Mouse (Mus musculus) mesoderm, embryonic 11.5 days (tissue): ENCODE measurements around the gene Boll.
"Not testable (repeated sequence)": the region's sequence is repeated elsewhere in the genome, so short reads cannot be mapped to it uniquely, and the experiment has no call there.

ENCODE experiments used
- DNase-seq: peaks from one replicate; pipeline ENCODE4 v3.0.0-alpha.2; 2012; ENCODE audit warnings: low read depth, low spot score

Gene Boll

DNA sequence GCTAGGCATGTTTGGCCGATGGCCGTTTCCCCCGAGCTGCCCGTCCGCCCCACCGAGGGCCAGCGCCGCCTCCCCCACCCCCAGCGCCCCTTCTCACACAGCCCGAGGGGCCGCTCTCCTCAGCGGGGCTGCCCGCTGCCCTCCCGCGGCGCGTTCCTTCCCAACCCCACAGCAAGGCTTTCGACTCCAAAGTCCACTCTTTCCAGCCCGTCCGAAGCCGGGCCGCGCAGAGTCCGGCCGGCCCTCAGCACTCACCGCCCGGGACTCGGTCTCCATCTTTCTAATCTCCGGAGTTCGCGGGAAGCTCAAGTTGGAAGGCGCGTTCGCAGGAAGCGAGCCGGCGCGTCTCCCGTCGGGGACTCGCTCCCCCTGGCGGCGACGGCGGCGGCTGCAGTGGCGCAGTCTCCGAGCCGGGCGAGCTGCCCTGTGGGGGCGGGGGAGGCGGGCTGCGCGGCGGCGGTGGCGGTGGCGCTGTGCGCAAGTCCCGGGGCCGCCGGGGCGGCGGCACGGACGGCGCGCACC, at the start of gene Boll:
Boll (minus strand) TSS at position 426 of the 522 bp plus-strand sequence.
- peak; percentile 78 for DNase-seq

GRCm38 (mm10) chr1:55412569-55412968, 49.3 kb upstream of the Boll start:
- DNase-seq = no peak

DNA sequence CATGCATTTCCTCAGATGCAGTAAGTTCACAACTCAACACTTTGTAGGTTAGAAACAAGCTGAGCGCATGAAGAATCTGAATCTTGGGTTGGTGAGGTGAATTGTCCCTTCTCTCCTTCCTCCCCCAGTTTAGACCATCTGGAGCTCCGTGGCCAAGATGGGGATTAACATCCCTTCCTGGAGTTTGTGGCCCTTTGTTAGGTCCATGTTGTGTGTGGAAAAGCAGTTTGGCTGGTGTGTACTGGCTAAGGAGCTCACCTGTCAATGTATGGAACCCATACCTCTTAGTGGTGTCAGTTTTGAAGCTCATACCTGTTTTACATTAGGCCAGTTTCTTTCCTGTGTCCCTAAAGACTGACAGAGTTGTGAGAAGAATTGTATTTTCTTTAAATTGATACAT, 47.8 kb upstream of the Boll start:
- DNase-seq = no peak

GRCm38 (mm10) chr1:55410670-55411069, 47.4 kb upstream of the Boll start:
- DNase-seq = no peak

DNA sequence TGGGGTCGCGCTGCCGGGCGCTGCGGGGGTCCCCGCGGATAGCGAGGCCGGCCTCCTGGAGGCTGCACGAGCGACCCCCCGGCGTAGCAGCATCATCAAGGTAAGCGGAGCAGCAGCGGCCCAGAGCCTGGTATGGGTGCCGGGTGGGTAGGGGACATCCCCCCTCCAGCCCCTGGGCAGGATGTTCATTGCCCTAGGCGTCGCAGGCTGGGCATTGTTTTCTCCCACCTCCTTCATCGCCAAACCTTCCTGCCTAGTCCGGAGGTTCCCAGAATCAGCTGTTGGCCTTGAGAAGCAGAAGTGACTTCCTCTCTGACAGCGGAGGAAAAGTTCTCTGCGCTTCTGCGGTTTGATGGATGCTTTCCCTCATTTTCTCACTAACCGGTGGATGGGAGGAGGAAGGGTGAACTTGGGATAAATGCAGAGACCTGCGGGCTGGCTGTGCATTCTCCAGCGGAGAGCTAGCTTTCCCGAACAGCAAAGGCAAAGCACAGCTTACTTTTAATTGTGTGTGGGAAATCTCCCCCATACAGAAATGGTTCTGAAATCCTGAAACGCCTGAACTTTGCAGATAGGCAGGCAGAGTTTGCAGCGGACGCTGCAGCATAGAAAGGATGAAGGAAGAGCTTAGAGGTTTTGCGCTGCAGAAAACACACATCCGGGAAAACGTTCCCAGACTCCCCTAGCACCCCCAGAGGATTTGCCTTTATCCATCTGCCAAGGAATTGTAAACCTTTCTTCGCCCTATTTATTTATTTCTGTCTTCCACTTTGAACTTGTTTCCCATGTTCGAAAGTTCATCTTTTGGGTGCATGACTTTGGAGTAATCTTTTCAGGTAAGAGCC, 43.5 kb upstream of the Boll start:
- peak; percentile 20 for DNase-seq

DNA sequence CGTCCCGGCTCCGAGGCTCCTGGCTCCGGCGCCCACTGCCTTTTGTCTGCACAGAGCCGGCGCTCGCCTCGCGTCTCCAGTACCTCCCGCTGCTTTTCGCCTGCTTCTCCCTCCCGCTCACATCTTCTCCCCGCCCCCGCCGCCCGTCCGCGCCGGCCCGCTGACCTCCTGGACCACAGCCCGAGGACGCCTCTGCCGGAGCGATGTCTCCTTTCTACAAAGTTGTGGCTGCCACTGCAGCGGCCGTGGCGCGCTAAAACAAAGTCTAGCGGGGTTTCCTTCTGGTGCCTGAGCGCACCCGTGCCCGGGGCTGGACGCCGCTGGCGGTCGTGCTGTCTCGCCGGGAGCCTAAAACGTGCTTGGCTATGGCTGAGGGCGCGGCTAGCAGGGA, 42.7 kb upstream of the Boll start:
- DNase-seq = no peak

- peak; percentile 96 for DNase-seq
Measured at GRCm38 (mm10) chr1:55405272-55406022, 42.2 kb upstream of the Boll start, which contains the start of gene Plcl1. Gene Plcl1 (plus strand): TSS chr1:55405921.

GRCm38 (mm10) chr1:55404439-55404838, 41.2 kb upstream of the Boll start:
- peak; percentile 82 for DNase-seq

DNA sequence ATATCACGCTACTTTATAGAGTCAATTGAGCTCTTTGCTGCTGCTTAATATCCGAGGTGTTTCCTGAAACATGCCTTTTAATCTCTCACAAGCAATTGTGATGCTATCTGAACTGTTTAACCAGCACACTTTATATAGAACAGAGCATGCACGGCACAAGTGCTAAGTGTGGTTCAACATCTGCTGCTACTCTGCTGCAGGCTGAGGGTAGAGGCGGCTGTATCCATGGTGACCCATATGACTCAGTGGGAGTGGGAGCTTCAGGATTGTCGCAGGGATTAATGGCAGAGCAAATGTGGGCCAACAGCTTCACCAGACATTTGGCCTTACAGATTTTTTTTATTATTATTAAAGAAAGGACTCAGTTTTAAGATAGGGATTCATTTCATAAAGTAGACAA, 36.6 kb upstream of the Boll start:
- DNase-seq = peak; percentile 27

DNA sequence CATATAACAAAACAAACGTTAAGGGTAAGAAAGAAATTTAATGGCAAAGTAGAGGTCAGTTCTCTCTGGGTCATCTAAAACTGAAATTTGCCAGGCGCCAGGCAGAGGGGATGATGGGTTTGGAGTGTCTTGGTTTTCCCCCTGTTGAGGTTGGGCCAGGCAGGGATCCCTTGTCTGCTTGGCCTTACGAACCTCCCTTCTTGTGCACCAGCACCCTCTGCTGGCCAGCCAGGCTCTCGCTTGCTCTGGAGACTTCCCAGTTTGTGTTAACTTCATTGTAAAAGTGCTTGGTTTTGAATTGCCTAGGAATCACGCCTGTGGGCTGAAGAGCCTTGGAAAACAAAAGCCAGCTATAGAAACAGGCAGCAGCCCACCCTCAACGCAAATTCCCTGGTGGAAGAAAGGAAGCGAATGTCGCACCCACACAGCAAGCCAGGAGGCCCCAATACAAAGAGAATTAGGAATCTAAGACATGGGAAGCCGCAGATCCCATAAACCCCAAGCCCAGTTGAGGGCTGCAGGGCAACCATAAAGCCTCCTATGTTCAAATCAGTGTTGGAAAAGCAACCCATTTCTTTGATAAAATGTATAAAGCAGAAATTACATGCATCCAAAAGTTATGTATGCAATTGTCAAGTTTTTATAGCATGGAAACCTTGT, 20.0 kb upstream of the Boll start:
- DNase-seq = peak; percentile 86

GRCm38 (mm10) chr1:55380527-55380926, 17.3 kb upstream of the Boll start:
- no peak for DNase-seq

DNA sequence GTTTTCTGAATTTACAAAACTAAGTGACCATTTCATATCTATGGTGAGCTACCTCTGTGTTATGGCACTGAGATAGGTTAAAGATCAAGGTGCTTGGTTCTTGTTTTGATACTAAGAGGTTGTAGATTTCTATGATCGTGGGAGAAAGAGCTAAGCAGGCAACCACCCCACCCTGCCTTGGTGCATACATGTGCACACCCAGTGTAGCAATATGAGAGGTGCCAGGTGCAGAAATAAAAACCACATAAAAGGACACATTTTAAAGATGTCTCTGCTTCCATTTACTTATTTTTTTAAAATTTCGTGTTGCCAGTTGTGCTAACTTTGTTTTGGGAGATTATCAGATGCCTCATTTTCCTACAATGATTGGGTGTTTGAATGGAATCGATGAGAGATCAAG, 9.4 kb upstream of the Boll start:
- DNase-seq = no peak

- DNase-seq = peak; percentile 71
Measured at GRCm38 (mm10) chr1:55363586-55363985, 317 bp upstream of the Boll start.

GRCm38 (mm10) chr1:55362634-55363033, 635 bp downstream of the Boll start:
- no peak for DNase-seq

DNA sequence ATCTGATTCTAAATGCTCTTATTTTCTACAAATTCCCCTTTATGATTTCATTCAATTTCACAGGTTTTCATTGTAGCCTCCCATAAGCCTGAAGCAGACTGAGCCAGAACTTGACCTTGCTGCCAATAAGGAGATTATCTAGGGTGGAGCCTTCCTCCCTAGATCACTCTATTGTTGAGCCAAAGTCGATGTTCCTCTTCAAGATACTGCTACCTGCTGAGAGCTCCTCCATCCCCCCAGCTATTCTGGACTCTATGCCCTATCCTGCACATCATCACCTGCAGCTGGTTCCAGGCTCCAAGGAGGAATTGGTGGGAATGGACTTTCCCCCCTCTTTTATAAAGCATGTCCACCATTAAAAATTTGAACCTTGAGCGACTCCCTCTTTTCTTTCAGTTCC, 11.4 kb downstream of the Boll start:
- DNase-seq = not testable (repeated sequence)

DNA sequence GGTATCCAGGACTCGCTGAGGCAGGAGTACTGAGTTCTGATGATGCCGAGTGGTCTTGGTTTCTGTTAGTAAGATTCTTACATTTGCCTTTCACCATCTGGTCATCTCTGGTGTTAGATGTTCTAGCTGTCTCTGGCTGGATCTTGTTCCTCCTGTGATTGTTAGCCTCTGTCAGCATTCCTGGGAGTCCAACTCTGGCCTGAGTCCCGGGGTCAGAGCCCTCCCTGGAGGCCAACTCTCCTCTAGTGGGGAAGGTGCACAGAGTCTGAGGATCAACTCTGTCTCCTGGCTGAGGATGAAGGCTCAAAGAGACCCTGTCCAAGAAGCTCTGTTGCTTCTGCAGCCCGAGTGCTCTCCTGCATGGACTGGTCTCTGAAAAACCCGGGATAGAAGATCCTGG, 37.8 kb downstream of the Boll start:
- DNase-seq = not testable (repeated sequence)

- peak; percentile 1 for DNase-seq
Measured at GRCm38 (mm10) chr1:55301077-55301476, 62.2 kb downstream of the Boll start.

DNA sequence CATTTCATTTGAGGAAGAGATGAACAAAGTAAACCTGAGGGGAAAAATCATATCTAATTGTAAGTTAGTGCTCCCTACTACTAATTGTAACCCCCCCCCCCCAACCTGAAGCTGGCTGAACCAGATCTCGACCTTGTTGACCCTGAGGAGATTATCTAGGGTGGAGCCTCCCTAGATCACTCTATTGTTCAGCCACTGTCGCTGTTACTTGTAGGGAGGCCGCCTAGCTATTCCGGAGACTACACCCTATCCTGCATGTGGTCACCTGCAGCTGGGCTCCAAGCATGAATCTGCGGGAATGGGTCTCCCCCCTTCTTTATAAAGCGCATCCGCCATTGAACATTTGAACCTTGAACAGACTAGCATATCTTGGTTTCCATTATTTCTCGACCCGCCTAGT, 84.2 kb downstream of the Boll start:
- DNase-seq = no peak

DNA sequence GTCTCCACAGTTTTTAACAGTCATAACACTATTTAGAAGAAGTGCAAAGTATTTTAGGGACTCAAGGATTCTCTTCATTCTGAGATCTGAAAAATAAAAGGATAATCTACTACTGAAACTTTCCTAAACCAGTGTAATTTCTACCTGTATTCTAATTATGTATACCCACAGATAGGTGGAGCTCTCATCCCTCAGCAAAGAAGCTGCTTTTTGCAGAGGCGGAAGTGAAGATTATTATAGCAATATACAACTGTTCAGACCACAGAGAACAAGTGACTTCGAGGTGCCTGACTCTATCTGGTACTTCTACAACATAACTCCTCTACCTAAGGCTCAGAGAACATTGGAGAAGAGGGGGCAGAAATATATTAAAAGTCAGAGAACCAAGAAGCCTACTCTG, 97.8 kb downstream of the Boll start:
- DNase-seq = no peak

GRCm38 (mm10) chr1:55264385-55264784, 98.9 kb downstream of the Boll start:
- no peak for DNase-seq

- DNase-seq = no peak
Measured at GRCm38 (mm10) chr1:55246374-55246773, 116.9 kb downstream of the Boll start.

DNA sequence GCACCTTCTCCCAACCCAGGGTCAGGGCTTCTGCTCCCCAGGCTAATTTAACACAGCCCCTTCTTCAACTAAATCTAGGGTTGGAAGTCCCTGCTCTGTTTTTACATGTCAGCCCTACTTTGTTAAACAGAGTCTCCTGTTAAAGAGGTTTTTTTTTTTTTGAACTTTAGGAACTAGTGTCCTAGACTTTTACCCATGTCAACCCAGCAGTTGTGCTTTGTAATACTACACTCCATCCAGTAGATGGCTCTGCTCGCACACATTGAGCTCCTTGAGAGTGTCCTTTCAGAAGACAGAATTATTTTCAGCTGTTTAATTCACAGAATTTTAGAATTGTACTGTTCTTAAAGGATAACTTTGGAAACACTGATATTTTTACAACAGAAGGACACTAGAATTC, 124.0 kb downstream of the Boll start:
- peak; percentile 70 for DNase-seq
